Mouse (Mus musculus): ENCODE measurements around the gene Ehd1.

DNA sequence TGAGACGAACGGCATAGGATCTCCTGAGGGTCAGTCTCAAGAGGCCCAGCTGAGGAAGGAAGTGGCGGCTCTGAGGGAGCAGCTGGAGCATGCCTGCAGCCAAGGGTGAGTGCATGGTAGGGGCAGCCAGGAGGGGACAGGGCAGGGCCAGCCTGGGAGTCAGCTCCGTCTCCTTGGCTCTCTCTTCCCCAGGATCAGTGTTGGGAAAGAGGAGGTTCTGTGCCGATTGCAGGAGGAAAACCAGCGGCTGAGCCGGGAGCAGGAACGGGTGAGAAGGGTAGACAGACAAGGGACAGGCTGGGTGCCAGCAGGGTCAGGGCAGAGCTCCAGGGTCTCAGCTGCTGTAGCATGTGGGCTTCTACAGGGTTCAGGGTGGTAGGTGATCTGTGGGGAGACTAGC lies 38.0 kb downstream of the Ehd1 start:
- no peak for TF ChIP-seq CTCF (IDR thresholded peaks at IDR 0.05; ENCODE audit: low read depth, low read length)
- TF ChIP-seq POLR2A (IDR thresholded peaks at IDR 0.05; ENCODE audit: borderline replicate concordance, low read depth, low read length), result no peak

Data from bone marrow macrophage, adult 2 months (primary cell).